Comparison of ENCODE assay signal across 22 mouse cellular contexts in the genomic region with DNA sequence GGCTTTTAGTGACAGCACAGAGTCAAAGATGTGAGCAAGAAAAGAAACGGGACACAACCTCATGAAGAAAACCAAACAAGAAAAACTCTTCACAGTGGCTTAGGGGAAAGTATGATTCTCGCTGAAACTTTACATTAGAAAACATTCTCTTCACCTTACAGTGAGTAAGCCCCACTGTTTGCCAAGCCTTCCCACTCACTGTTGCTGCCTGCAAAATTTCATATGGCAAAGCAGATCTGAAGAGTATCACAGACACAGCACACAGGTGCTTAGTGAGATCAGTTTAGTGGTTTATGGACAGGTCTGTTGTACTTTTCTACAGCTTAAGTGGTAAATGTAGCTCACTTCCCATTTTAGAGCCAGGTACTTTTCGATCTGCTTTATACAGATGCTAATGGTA.
"Had no signal": no experiment of that assay in that cellular context is flagged by ENCODE, and none has a peak within 500 bp of the region (broad histone marks: within the 10 kb centered on the region; RNA-seq: fewer than 3 reads in every experiment).

No protein-coding gene starts in this region.

- DNase-seq: heart, postnatal 10 days; heart, postnatal 14 days; heart, postnatal 36 days; heart, postnatal 4 days; kidney, adult 11 months; kidney, adult 18-20 months; kidney, adult 2 months; kidney, adult 8-10 months; kidney, adult 9 months; kidney, postnatal 10 days; kidney, postnatal 14 days; kidney, postnatal 25 days; kidney, postnatal 36 days; kidney, postnatal 4 days; layer of hippocampus, adult 9-11 months; layer of hippocampus, postnatal 36 days had no signal

- ATAC-seq: hindbrain, embryonic 16.5 days; hindbrain, postnatal 0 days; inflammation-experienced regulatory T-cells, adult 6 months; intestine, embryonic 15.5 days; intestine, embryonic 16.5 days; intestine, postnatal 0 days had no signal
